Mouse (Mus musculus): ENCODE results near the gene Uty.

Uty gene

GRCm38 (mm10) chrY:1245426-1245863 is at the start of gene Uty:
Gene Uty (minus strand): TSS chrY:1245759.
- peak in 1 of 2 experiments; percentile 64 for DNase-seq

DNA sequence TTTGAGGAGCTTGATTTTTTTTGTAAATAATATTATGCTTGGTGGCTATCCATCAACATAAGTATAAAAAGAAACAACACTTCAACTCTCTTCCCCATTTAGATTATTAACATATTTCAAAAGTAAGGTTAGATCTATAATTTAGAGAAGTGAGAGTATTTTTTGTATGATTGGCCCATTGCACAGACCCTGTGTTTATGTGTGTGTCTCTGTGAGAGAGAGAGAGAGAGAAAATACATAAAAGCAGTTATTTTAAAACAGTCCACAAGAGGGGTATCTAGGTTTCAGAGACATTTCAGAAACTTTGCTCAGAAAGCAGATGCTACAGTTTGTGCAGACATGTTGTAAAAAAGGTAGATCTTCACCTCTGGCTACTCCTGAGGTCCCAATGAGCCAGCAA is 48.1 kb upstream of the Uty start:
- no peak for DNase-seq

- DNase-seq, result peak in 1 of 2 experiments; percentile 84
Measured at GRCm38 (mm10) chrY:1286171-1286795, 40.7 kb upstream of the Uty start, which contains the start of gene Ddx3y. Gene Ddx3y (minus strand): TSS chrY:1286629.

DNA sequence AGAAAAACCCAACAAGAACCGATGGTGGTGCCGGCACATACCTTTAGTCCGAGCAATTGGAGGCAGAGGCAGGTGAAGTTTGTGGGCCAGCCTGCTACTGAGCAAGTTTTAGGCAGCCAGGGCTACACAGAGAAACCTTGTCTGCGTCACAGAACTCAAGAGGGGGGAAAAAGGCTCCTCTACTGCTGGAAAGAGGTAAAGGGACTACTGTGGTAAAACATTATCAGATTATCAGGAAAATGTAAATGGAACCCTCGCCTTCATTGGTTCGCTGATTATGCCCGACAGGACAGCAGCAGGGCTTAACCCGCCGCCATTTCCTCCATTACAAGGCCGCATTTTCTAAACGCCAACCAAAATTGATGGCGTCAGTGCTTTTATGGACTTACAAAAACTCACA is 40.2 kb upstream of the Uty start:
- DNase-seq, result peak in 1 of 2 experiments; percentile 24

GRCm38 (mm10) chrY:1246117-1246516 is 558 bp upstream of the Uty start:
- no peak for DNase-seq

- DNase-seq, result no peak
Measured at GRCm38 (mm10) chrY:1244940-1245339, 619 bp downstream of the Uty start.

DNA sequence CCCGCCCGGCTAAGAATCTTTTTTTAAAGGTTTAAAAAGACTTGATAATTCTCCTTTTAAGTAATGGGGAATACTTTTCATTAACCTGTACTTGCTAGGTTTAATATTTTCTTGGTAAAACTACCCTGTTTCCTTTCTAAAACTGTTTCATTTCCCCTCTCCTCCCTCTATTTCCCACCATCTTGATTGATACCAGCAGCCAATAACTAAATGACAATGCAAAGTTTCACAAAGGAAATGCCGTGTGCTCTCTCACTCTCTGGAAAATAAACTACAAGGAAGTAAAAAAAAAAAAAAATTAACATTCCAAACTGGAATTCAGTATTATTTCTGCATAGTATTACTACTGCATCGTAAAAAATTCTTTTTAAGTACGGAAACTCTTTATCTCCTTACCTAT is 1.1 kb downstream of the Uty start:
- no peak for DNase-seq

DNA sequence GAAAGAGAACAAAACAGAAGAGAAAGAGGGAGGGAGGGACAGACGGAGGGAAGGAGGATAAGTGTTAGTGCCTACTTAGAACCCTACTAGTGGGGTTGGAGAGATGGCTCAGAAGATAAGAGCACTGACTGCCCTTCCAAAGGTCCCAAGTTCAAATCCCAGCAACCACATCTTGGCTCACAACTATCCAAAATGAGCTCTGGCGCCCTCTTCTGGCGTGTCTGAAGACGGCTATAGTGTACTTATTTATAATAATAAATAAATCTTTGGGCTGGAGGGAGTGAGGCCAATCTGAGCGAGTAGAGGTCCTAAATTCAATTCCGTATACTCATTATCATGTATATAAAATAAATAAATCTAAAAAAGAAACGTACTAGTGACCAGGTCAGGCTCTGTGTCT is 25.6 kb downstream of the Uty start:
- DNase-seq, result peak in 1 of 2 experiments; percentile 11

- DNase-seq, result no peak
Measured at GRCm38 (mm10) chrY:1178476-1178875, 67.1 kb downstream of the Uty start.

DNA sequence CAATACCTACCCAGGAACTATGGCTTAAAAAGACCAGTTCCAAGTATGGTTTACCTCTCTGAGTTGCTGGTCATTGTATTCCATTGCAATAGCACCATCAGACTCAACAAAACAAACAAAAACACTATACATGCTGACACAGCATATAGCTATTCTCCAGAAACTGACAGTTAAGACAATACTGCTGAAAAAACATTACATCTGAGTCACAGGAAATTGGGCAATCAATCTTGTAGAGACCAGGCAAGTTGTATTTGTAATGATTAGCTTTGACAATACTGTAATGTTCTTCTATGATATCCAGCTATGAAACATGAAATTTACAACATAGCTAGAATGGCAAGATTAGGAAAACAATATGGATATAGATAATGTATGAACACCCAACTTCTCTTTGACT is 82.5 kb downstream of the Uty start:
- no peak for DNase-seq

- no peak for DNase-seq
Measured at GRCm38 (mm10) chrY:1116153-1116552, 129.4 kb downstream of the Uty start.

- no peak for DNase-seq
Measured at GRCm38 (mm10) chrY:1114016-1114415, 131.5 kb downstream of the Uty start.

All from kidney, postnatal 4 days (tissue).